Mouse (Mus musculus) C2C12 (cell line): ENCODE results near the gene Kank1. TPM values are rescaled to one million over a fixed set of nuclear protein-coding genes. Genes with fewer than 3 reads are reported as not detected.

Experiments used
- H3K27me3 ChIP-seq: one replicate; pipeline ENCODE4 v1.6.1; 2011; ENCODE audit not compliant: control insufficient read depth, insufficient read depth, insufficient read length
- H3K36me3 ChIP-seq: one replicate; pipeline ENCODE4 v1.6.1; 2011; ENCODE audit not compliant: control insufficient read depth, insufficient read depth
- H3K4me3 ChIP-seq: one replicate; pipeline ENCODE4 v1.5.1; 2011; ENCODE audit warnings: mild to moderate bottlenecking, control low read depth; ENCODE audit not compliant: poor library complexity, insufficient read depth, severe bottlenecking
- H3K79me2 ChIP-seq: one replicate; pipeline ENCODE4 v1.6.1; 2011; ENCODE audit not compliant: control insufficient read depth, insufficient read depth
- H3K79me3 ChIP-seq: one replicate; pipeline ENCODE4 v1.6.1; 2011; ENCODE audit warnings: low read depth, control low read depth
- H3ac ChIP-seq: one replicate; pipeline ENCODE3; 2011; ENCODE audit warnings: low read depth; ENCODE audit not compliant: control insufficient read depth, insufficient read length
- CEBPB ChIP-seq: IDR thresholded peaks from one replicate; pipeline ENCODE4 v1.6.1; 2011; ENCODE audit warnings: low read depth, mild to moderate bottlenecking, control low read depth, moderate library complexity
- CTCF ChIP-seq: IDR thresholded peaks from one replicate; pipeline ENCODE4 v1.5.1; 2011; ENCODE audit not compliant: control insufficient read depth, insufficient read depth, insufficient read length
- FOSL1 ChIP-seq: IDR thresholded peaks from one replicate; pipeline ENCODE4 v1.8.0; 2011; ENCODE audit warnings: mild to moderate bottlenecking, low read length; ENCODE audit not compliant: poor library complexity, insufficient read depth, severe bottlenecking
- MAX ChIP-seq: IDR thresholded peaks from one replicate; pipeline ENCODE4 v1.6.1; 2011; ENCODE audit warnings: mild to moderate bottlenecking, control low read depth
- MYOD1 ChIP-seq: IDR thresholded peaks from one replicate; pipeline ENCODE4 v1.6.1; 2011; ENCODE audit warnings: low read depth; ENCODE audit not compliant: control insufficient read depth, insufficient read length
- MYOG ChIP-seq: IDR thresholded peaks from one replicate; pipeline ENCODE4 v1.6.1; 2011; ENCODE audit not compliant: control insufficient read depth, insufficient read length; ENCODE audit errors: extremely low read depth
- USF1 ChIP-seq: IDR thresholded peaks from one replicate; pipeline ENCODE4 v1.6.1; 2011; ENCODE audit warnings: low read depth, mild to moderate bottlenecking, control low read depth, moderate library complexity
- polyA plus RNA-seq: library from polyadenylated mRNA; unstranded; fragments of >200 nt; fragmentation: generic; extraction: Trizol; gene quantifications from one replicate; pipeline ENCODE4 v1.2.1, GENCODE M21; 2012; ENCODE audit warnings: missing spikeins

Kank1 gene
- polyA plus RNA-seq, 1 experiment = 0.49 TPM

DNA sequence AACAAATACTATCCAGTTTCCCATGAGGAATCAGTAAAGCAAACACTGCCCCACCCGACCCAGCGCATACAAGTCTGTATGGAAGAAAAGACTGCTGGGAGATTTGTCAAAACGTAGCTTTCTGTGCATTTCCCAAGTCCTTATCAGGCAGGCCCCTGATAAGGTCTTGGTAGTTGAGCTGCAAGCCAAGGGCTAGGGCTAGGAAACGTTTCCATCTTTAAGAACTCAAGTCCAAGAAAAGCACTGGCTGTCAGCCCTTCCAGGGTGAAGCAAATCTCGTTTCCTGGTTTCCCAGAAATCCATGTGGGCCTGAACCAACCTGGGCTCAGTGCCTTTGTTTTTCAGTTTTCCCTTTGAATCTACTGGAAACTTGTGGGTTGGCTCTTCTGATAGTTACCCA is 110.7 kb downstream of the Kank1 start:
- Histone ChIP-seq H3K36me3 (no peaks in the 10 kb centered on the region), H3K27me3 (no peaks in the 10 kb centered on the region), H3K79me3 (no peaks in the 10 kb centered on the region), H3K79me2 (no peaks in the 10 kb centered on the region), H3K4me3 (no peak overlapping the region), H3ac (no peak overlapping the region)
- TF ChIP-seq USF1 = no peak
- no peak for TF ChIP-seq CTCF

DNA sequence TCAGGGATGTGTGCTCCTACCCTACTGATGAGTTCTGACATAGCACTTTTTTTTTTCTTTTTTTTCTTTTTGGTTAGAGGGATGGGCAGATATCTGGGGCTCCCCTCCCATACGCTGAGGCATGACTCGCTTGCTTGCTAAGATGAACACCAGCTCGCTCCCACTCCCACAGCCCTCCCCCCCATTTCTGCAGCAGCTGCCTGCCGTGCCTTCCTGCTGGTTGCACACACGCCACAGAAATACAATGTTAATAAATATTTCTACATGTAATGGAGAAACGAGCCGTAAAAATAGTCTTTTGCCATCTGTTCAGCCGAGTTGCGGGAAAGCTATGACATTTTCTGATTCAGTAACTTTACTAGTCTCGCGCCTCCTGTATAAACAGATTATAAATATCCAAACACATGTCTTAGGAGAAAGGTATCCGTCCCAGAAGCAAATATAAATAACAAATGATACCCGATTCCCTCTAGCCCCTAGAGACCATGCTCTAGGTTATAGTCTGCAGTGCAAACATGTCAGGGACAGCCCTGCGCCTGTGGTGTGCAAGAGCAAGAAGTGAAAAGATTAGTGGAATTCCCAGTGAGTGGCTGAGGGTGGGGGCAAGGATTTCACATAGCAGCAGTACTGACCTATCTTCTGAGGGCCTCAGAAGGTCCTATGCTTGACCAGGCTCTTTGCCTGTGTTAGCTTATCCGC is 114.6 kb downstream of the Kank1 start:
- TF ChIP-seq MAX = no peak
- no peak for TF ChIP-seq MYOD1
- TF ChIP-seq USF1 = no peak
- TF ChIP-seq FOSL1 = no peak
- TF ChIP-seq MYOG = no peak
- TF ChIP-seq CTCF = no peak
- TF ChIP-seq CEBPB = no peak
- H3K27me3 ChIP-seq = no peaks in the 10 kb centered on the region
- no peaks in the 10 kb centered on the region for H3K79me3 ChIP-seq
- no peaks in the 10 kb centered on the region for H3K79me2 ChIP-seq
- no peak overlapping the region for H3ac ChIP-seq
- H3K4me3 ChIP-seq = no peak overlapping the region
- no peaks in the 10 kb centered on the region for H3K36me3 ChIP-seq

GRCm38 (mm10) chr19:25357094-25357493 is 120.3 kb downstream of the Kank1 start:
- H3K27me3 ChIP-seq = no peaks in the 10 kb centered on the region
- no peaks in the 10 kb centered on the region for H3K79me3 ChIP-seq
- no peaks in the 10 kb centered on the region for H3K79me2 ChIP-seq
- TF ChIP-seq MYOD1 (peak; percentile 82), FOSL1 (no peak)
- H3K36me3 ChIP-seq = no peaks in the 10 kb centered on the region
- no peak overlapping the region for H3K4me3 ChIP-seq
- no peak overlapping the region for H3ac ChIP-seq

DNA sequence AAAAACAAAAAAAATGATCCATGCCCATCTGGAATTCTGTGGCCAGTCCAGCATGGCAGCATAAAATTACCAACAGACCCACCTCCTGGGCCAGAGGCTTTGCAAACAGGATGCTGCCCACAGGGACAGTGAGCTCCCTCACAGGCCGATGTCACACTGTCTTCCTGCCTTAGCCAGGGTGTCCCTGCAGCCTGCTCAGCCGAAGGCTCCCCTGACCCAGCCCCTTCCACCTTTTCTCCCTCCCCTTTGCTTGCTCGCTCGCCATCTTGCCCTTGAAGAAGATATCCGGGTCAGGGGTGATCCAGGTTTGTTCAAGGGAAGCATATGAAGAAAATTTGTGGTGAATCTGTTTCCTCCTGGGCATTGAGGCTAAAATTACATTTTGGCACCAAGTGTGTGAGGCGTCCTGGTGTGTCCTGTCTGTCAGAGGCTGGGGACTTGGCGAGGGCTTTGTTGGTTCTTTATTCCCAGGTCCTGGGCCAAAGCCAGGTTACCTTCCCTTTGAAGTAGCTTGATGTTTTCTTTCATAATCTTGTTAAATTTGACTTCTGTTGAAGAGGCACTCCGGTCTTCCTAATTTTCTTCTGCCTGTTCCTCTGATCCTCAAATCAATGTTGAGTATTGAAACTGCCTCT is 121.8 kb downstream of the Kank1 start:
- no peaks in the 10 kb centered on the region for H3K27me3 ChIP-seq
- no peaks in the 10 kb centered on the region for H3K36me3 ChIP-seq
- no peaks in the 10 kb centered on the region for H3K79me3 ChIP-seq
- no peak overlapping the region for H3K4me3 ChIP-seq
- H3K79me2 ChIP-seq = no peaks in the 10 kb centered on the region
- no peak overlapping the region for H3ac ChIP-seq
- TF ChIP-seq CEBPB = no peak
- TF ChIP-seq FOSL1 = no peak
- TF ChIP-seq MYOD1 = no peak
- no peak for TF ChIP-seq MYOG
- no peak for TF ChIP-seq CTCF
- TF ChIP-seq MAX = no peak
- no peak for TF ChIP-seq USF1

GRCm38 (mm10) chr19:25360571-25361029 is 123.8 kb downstream of the Kank1 start:
- Histone ChIP-seq H3ac (no peak overlapping the region), H3K36me3 (no peaks in the 10 kb centered on the region), H3K27me3 (no peaks in the 10 kb centered on the region), H3K4me3 (no peak overlapping the region), H3K79me2 (no peaks in the 10 kb centered on the region), H3K79me3 (no peaks in the 10 kb centered on the region)
- TF ChIP-seq CEBPB (no peak), MYOD1 (no peak), MAX (no peak), FOSL1 (no peak), CTCF (no peak), MYOG (no peak), USF1 (no peak)

DNA sequence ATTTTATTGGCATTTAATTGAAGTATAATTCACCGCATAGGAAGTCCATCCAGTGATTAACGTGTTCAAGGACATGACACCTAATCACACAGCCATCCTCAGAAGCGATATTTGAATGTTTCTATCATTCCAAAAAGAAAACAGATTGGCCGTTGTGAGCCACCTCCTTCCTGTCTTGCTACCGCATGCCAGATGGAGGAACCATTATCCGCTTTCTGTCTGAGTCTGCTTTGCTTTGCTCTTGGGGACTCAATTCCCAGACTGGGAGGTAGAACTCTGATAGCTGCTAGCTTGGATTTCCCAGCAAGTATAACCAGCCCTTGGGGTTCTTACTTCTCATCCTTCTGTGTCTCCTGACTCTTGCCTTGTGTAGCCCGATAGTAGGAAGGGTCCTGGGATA is 125.2 kb downstream of the Kank1 start:
- no peaks in the 10 kb centered on the region for H3K27me3 ChIP-seq
- H3K36me3 ChIP-seq = no peaks in the 10 kb centered on the region
- no peaks in the 10 kb centered on the region for H3K79me3 ChIP-seq
- no peak for TF ChIP-seq MYOG
- TF ChIP-seq MAX = no peak
- no peaks in the 10 kb centered on the region for H3K79me2 ChIP-seq
- no peak overlapping the region for H3ac ChIP-seq
- no peak overlapping the region for H3K4me3 ChIP-seq
